Mouse (Mus musculus) liver, adult 2 months (tissue): ENCODE data around the gene Tpm4. TPM values are rescaled to one million over a fixed set of nuclear protein-coding genes. Genes with fewer than 3 reads are reported as not detected.
A peak's percentile ranks its signal among the peaks of the same experiment; 100 is the strongest.
"Not testable (repeated sequence)": the region's sequence is repeated elsewhere in the genome, so short reads cannot be mapped to it uniquely, and the experiment has no call there.

Experiments
- DNase-seq: peaks from one replicate; pipeline ENCODE4 v3.0.0-alpha.2; 2011; ENCODE audit warnings: low read depth, low spot score; ENCODE audit errors: extremely low read depth
- H3K27ac ChIP-seq: fragments of 200-500 bp; replicated peaks from 2 replicates; pipeline ENCODE4 v1.5.1; 2012; ENCODE audit warnings: low read depth, mild to moderate bottlenecking, control low read depth, inconsistent platforms, low read length; ENCODE audit not compliant: insufficient read depth
- H3K27me3 ChIP-seq: fragments of 200-500 bp; 2 replicates; pipeline ENCODE4 v1.6.1; 2012; ENCODE audit warnings: mild to moderate bottlenecking, moderate library complexity, low read length, inconsistent platforms; ENCODE audit not compliant: control insufficient read depth, insufficient read depth
- H3K36me3 ChIP-seq: fragments of 200-500 bp; 2 replicates; pipeline ENCODE4 v1.6.1; 2012; ENCODE audit warnings: low read length, inconsistent platforms; ENCODE audit not compliant: control insufficient read depth, insufficient read depth
- H3K4me1 ChIP-seq: fragments of 200-500 bp; 2 replicates; pipeline ENCODE4 v1.6.1; 2011; ENCODE audit warnings: low read length; ENCODE audit not compliant: control insufficient read depth, insufficient read depth
- H3K4me3 ChIP-seq: fragments of 200-500 bp; 2 replicates; pipeline ENCODE4 v1.5.1; 2011; ENCODE audit warnings: low read depth, mild to moderate bottlenecking, control low read depth, low read length, moderate library complexity; ENCODE audit not compliant: insufficient read depth
- H3K79me2 ChIP-seq: fragments of 200-500 bp; 2 replicates; pipeline ENCODE4 v1.6.1; 2012; ENCODE audit warnings: inconsistent platforms, mild to moderate bottlenecking, low read length, moderate library complexity; ENCODE audit not compliant: control insufficient read depth, insufficient read depth
- H3K9ac ChIP-seq: fragments of 200-500 bp; 2 replicates; pipeline ENCODE4 v1.6.1; 2012; ENCODE audit warnings: low read depth, mild to moderate bottlenecking, control low read depth, inconsistent platforms, low read length
- CTCF ChIP-seq: fragments of 200-500 bp; IDR thresholded peaks from 2 replicates; pipeline ENCODE4 v1.5.1; 2011; ENCODE audit warnings: low read depth, low read length, control low read depth
- POLR2A ChIP-seq: fragments of 200-500 bp; IDR thresholded peaks from 2 replicates; pipeline ENCODE4 v1.6.1; 2011; ENCODE audit warnings: low read length, control low read depth; ENCODE audit not compliant: insufficient read depth; ENCODE audit errors: extremely low read depth
- WGBS: fragments of 180-500 bp; shearing (Covaris S2); methylation state at CpG from one replicate; pipeline ENCODE4 v1.1.7; 2018; 5-methylcytosine and 5-hydroxymethylcytosine counted together
- polyA plus RNA-seq: library from polyadenylated mRNA; depleted of rRNA; stranded (reverse); fragments of >200 nt; gene quantifications from 2 replicates; pipeline ENCODE4 v1.2.3, GENCODE M21; 2012
- total RNA-seq: library from RNA; depleted of rRNA; stranded (reverse); fragments of >200 nt; gene quantifications from 2 replicates; pipeline ENCODE4 v1.2.3, GENCODE M21; 2014

Tpm4 gene
- total and polyA plus RNA-seq, 2 experiments, result 10.1 to 23.8 TPM

DNA sequence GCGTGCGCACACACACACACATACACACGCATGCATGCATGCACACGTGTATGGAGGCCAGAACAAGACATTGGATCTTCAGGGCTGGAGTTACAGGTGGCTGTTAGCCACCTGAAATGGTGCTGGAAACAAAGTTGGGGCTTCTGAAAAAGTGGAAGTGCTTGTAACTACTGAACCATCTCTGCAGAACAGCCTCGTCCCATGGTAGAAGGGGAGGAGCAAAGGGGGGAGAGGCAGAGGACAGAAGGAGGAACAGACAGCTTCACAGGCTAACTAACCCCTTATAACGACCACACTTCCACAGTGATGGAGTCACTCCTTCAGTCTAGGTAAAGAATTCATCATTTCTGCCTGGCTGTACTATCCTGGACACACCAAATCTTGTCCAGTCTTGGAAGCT is 23.9 kb upstream of the Tpm4 start:
- H3K9ac ChIP-seq, result no peak overlapping the region
- H3K27me3 ChIP-seq, result no peaks in the 10 kb centered on the region; the same call in 1 of the 2 replicates
- 76% methylated on average over 6 of the region's 6 CpGs for WGBS
- TF ChIP-seq POLR2A, result no peak
- TF ChIP-seq CTCF, result no peak
- no peak overlapping the region for H3K27ac ChIP-seq
- no peaks in the 10 kb centered on the region for H3K79me2 ChIP-seq
- no peaks in the 10 kb centered on the region for H3K36me3 ChIP-seq
- no peaks in the 10 kb centered on the region for H3K4me1 ChIP-seq
- no peak overlapping the region for H3K4me3 ChIP-seq
- DNase-seq, result no peak

DNA sequence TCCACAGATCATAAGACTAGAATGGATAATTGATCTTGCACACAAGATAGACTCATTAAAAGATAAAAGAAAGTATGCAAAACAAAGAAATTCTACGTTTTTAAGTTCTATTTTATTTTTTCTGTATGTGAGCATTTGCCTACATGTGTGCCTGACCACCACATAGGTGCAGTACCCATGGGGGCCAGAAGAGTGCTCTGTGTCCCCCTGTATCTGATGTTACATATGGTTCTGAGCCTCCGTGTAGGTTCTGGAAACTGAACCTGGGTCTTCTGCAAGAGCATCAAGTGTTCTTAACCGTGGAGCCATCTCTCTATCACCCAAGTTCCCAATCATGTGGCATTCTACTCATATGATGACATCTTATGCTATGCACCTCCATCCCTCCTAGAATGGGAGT is 22.3 kb upstream of the Tpm4 start:
- Histone ChIP-seq H3K79me2 (no peaks in the 10 kb centered on the region), H3K27me3 (no peaks in the 10 kb centered on the region; the same call in 1 of the 2 replicates), H3K36me3 (no peaks in the 10 kb centered on the region), H3K9ac (no peak overlapping the region), H3K27ac (no peak overlapping the region), H3K4me1 (no peaks in the 10 kb centered on the region), H3K4me3 (no peak overlapping the region)
- 76% methylated on average over 3 of the region's 3 CpGs for WGBS
- TF ChIP-seq CTCF (peak; percentile 22; the same call in 1 of the 2 replicates), POLR2A (no peak)
- DNase-seq, result no peak

DNA sequence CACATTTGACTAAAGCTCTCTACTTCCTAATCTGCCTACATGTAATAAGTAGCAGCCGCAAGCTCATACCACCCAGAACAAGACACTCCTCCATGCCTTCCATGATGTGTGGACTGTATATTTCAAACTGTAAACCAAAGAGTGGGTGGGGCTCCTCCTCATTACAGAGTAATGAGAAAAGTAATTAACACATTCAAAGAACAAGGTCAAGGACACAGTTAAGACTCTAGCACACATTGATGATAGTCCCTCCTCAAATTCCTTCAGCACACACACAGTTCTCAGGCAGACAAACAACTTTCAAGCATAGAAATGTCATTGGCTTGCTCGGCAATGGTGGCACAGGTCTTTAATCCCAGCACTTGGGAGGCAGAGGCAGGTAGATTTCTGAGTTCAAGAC is 19.6 kb upstream of the Tpm4 start:
- Histone ChIP-seq H3K9ac (no peak overlapping the region), H3K27me3 (no peaks in the 10 kb centered on the region; the same call in 1 of the 2 replicates), H3K36me3 (no peaks in the 10 kb centered on the region), H3K79me2 (no peaks in the 10 kb centered on the region), H3K27ac (no peak overlapping the region), H3K4me1 (no peaks in the 10 kb centered on the region), H3K4me3 (no peak overlapping the region)
- DNase-seq, result no peak
- TF ChIP-seq POLR2A (no peak), CTCF (no peak)
- WGBS, result 93% methylated on average over 2 of the region's 2 CpGs

DNA sequence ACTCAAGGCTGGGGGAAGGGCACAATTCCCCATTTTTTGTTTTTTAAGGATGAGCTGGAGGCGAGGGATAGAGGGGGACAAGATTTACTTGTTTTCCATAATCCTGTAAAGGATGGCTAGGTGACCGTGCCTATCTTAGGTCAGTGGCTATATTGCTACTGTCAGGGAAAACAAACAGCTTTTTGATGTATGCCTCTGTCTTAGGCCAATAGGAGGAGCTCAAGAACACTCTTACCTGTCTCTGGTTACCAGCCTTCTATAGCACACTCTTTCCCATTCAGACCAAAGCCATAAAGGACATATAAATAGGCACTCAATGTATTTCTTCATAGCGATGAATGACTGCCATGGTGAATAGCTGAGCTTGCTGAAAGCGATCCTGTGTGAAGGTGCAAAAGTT is 16.2 kb upstream of the Tpm4 start:
- Histone ChIP-seq H3K9ac (no peak overlapping the region), H3K27me3 (no peaks in the 10 kb centered on the region), H3K27ac (no peak overlapping the region), H3K79me2 (no peaks in the 10 kb centered on the region), H3K4me3 (no peak overlapping the region), H3K4me1 (no peaks in the 10 kb centered on the region), H3K36me3 (no peaks in the 10 kb centered on the region)
- no peak for DNase-seq
- 55% methylated on average over 4 of the region's 4 CpGs for WGBS
- no peak for TF ChIP-seq POLR2A
- TF ChIP-seq CTCF, result no peak

DNA sequence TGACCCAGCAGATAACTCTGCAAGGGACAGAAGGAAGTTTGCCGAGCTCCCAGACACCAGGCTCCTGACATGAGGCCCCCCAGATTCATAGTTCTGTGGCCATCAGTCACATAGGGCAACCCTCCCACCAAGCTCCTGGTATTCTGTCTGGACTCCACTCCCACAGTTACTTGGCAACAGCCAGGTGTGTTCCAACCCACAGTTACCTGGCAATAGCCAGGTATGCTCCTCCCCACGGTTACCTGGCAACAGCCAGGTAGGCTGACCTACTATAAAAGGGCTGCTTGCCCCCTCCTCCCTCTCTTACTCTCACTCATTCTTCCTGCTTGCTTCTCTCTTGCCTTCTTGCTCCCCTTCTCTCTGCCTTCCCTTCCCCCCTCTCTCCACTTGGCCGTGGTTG is 13.3 kb upstream of the Tpm4 start:
- not testable (repeated sequence) for H3K27ac ChIP-seq, H3K4me3 ChIP-seq, H3K4me1 ChIP-seq, H3K79me2 ChIP-seq, H3K36me3 ChIP-seq, DNase-seq, H3K9ac ChIP-seq, H3K27me3 ChIP-seq
- WGBS, result 68% methylated on average over 3 of the region's 3 CpGs

DNA sequence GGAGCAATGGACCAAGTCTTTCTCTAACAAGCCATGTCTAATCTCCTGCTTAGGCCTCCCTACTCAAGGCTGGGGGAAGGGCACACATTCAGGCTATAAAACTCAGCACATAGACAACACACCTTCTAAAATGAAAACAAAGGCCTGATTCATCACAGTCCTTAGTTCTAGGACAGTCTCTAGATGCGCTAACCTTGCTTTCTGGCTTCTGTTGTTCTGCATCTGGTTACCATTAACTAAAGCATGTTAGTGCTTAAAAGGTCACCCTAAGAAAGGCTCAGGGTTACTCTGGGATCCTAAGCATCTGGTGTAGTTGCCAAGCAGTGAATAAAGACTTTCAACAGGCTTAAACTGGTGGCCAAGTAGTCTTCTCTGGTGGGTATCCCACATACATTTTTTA is 12.8 kb upstream of the Tpm4 start:
- TF ChIP-seq POLR2A (no peak), CTCF (no peak)
- H3K79me2 ChIP-seq, result no peaks in the 10 kb centered on the region
- no peaks in the 10 kb centered on the region for H3K36me3 ChIP-seq
- no peak for DNase-seq
- no peak overlapping the region for H3K9ac ChIP-seq
- no peak overlapping the region for H3K27ac ChIP-seq
- no peak overlapping the region for H3K4me3 ChIP-seq
- 98% methylated on average over 1 of the region's 1 CpGs for WGBS
- no peaks in the 10 kb centered on the region for H3K27me3 ChIP-seq
- H3K4me1 ChIP-seq, result no peaks in the 10 kb centered on the region

DNA sequence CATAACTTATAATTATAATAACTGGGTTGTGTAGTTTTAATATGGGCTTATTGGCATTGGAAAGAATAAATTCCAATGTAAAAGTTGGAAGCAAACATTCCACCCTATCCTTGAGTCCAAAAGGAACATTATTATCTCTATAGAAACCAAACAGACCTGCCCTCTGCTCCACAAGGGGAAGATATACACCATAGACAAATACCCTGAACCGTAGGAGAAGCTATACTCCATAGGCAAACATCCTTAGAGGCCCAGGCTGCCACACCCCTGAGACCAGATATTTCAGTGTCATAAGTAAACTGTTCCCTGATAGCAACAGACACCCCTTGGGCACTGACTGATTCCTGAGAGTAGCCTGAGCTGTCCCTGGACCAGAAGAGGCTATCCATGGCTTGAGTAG is 6.9 kb upstream of the Tpm4 start:
- no peak for DNase-seq
- WGBS, result 47% methylated on average over 1 of the region's 1 CpGs
- TF ChIP-seq POLR2A (no peak), CTCF (no peak)
- Histone ChIP-seq H3K9ac (no peak overlapping the region), H3K79me2 (no peaks in the 10 kb centered on the region), H3K36me3 (no peaks in the 10 kb centered on the region), H3K4me3 (no peak overlapping the region), H3K27ac (no peak overlapping the region), H3K4me1 (no peaks in the 10 kb centered on the region), H3K27me3 (no peaks in the 10 kb centered on the region)
